Mouse (Mus musculus) kidney, embryonic 16.5 days (tissue): ENCODE data around the gene Sec14l1. TPM values are rescaled to one million over a fixed set of nuclear protein-coding genes. Genes with fewer than 3 reads are reported as not detected.

ENCODE experiments used
- ATAC-seq: fragments of 200-750 bp; cut with Nextera tagmentation; 2 replicates; pipeline ENCODE4 v1.8.0; 2017; ENCODE audit warnings: moderate TSS enrichment; ENCODE audit not compliant: low FRiP score, low TSS enrichment
- H3K27ac ChIP-seq: fragments of 300-500 bp; sonication (generic); 2 replicates; pipeline ENCODE4 v1.5.1; 2014; ENCODE audit warnings: low read length
- H3K27me3 ChIP-seq: fragments of 300-500 bp; sonication (generic); 2 replicates; pipeline ENCODE4 v1.6.1; 2014; ENCODE audit warnings: low read length, control low read depth, mixed read lengths; ENCODE audit not compliant: insufficient read depth
- H3K36me3 ChIP-seq: fragments of 300-500 bp; sonication (generic); 2 replicates; pipeline ENCODE4 v1.6.1; 2014; ENCODE audit warnings: low read length, control low read depth, mixed read lengths; ENCODE audit not compliant: insufficient read depth
- H3K4me1 ChIP-seq: fragments of 300-500 bp; sonication (generic); 2 replicates; pipeline ENCODE4 v1.6.1; 2014; ENCODE audit warnings: low read length, control low read depth, mixed read lengths; ENCODE audit not compliant: insufficient read depth
- H3K4me2 ChIP-seq: fragments of 300-500 bp; sonication (generic); replicated peaks from 2 replicates; pipeline ENCODE4 v1.6.1; 2014; ENCODE audit warnings: low read depth, low read length
- H3K4me3 ChIP-seq: fragments of 300-500 bp; sonication (generic); 2 replicates; pipeline ENCODE4 v1.5.1; 2014; ENCODE audit warnings: mild to moderate bottlenecking, low read length
- H3K9ac ChIP-seq: fragments of 300-500 bp; sonication (generic); replicated peaks from 2 replicates; pipeline ENCODE4 v1.6.1; 2014; ENCODE audit warnings: low read length
- H3K9me3 ChIP-seq: fragments of 300-500 bp; sonication (generic); 2 replicates; pipeline ENCODE4 v1.6.1; 2016; ENCODE audit warnings: low read length, control low read depth
- WGBS: fragments of 180-500 bp; shearing (Covaris S2); extraction: QIAGEN DNeasy Blood & Tissue Kit; methylation state at CpG from one replicate; pipeline ENCODE4 v1.1.7; 2014; 5-methylcytosine and 5-hydroxymethylcytosine counted together
- polyA plus RNA-seq: library from polyadenylated mRNA; unstranded; fragments of >200 nt; fragmentation: Nextera tagmentation; extraction: Ambion mirVana; gene quantifications from 2 replicates; pipeline ENCODE4 v1.2.1, GENCODE M21; 2015

The Sec14l1 gene
- polyA plus RNA-seq, 1 experiment from 2014 or later = 92.9 TPM

DNA sequence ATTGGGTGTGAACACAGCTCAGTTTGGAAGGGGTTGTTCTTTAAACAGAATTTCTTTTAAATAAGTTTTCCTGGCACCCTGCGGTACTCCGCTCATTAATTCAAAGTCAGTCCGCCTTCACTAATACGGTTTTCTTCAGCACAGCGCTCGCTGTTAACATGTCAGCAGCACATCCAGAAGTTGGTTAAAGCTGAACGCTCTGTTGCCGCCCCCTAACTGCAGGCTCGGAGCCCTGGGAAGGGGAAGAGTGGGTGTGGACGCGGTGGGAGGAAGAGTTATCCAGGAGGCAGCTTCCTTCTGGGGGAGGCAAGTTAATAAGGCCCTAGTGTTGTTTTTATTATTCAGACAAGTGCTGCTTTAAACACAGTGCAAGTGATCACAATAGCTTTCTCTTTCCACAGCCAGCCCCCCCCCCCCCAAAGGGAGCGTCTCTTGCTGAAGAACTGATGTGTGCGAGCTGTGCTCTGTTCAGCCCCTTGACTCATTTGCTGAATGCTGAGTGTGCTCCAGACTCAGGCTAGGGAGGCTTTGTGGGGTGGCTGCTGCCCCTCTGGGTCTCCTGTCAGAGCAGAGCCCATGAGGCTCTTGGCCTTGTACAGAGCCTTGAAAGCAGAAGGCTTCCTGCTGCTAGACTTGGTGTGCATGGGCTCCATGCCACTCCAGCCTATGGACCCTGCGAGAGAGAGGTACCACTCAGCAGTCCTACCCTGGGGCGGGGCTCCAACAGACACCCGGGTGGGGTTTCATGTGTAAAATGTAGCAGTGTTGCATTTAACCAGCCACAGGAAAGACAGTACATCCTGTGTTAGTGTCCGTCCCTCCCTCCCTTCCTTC lies 20.7 kb downstream of the Sec14l1 start:
- WGBS = 23% methylated on average over 17 of the region's 17 CpGs
- peak; percentile 75 for ATAC-seq

DNA sequence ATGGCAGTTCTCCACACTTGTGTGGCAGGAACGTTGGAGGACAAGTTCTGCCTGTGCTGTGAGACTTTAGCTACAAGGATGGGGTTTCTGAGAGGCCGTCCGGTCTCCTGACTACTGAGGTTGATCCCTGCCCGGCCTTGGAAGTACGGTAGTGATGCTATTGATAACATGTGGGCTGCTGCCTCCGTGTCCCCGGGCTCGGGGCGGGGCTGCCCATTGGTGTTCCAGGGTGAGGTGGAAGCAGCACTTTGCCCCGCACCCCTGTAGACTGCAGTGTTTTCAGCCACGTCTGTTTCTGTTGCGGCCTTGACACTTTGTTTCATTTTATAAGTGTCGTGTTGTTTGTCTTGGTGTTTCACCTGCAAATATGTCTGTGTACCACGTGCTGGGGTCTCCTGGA lies 21.9 kb downstream of the Sec14l1 start:
- 74% methylated on average over 14 of the region's 14 CpGs for WGBS
- H3K36me3 ChIP-seq = peaks cover 10% of the 10 kb centered on the region
- no peak overlapping the region for H3K4me2 ChIP-seq
- no peak for ATAC-seq
- peaks cover 32% of the 10 kb centered on the region for H3K4me1 ChIP-seq
- no peaks in the 10 kb centered on the region for H3K27me3 ChIP-seq
- H3K9me3 ChIP-seq = no peaks in the 10 kb centered on the region
- no peak overlapping the region for H3K4me3 ChIP-seq
- no peak overlapping the region for H3K9ac ChIP-seq
- no peak overlapping the region for H3K27ac ChIP-seq

More for the DNA sequence above, 20.7 kb downstream of the Sec14l1 start:
- Histone ChIP-seq H3K9ac (peak overlapping the region; percentile 58), H3K27me3 (no peaks in the 10 kb centered on the region), H3K36me3 (peaks cover 7% of the 10 kb centered on the region; the same call in 1 of the 2 replicates), H3K4me2 (peak overlapping the region; percentile 49), H3K4me1 (peaks cover 37% of the 10 kb centered on the region), H3K4me3 (peak overlapping the region; percentile 13; the same call in 1 of the 2 replicates), H3K27ac (peak overlapping the region; percentile 88), H3K9me3 (no peaks in the 10 kb centered on the region)

DNA sequence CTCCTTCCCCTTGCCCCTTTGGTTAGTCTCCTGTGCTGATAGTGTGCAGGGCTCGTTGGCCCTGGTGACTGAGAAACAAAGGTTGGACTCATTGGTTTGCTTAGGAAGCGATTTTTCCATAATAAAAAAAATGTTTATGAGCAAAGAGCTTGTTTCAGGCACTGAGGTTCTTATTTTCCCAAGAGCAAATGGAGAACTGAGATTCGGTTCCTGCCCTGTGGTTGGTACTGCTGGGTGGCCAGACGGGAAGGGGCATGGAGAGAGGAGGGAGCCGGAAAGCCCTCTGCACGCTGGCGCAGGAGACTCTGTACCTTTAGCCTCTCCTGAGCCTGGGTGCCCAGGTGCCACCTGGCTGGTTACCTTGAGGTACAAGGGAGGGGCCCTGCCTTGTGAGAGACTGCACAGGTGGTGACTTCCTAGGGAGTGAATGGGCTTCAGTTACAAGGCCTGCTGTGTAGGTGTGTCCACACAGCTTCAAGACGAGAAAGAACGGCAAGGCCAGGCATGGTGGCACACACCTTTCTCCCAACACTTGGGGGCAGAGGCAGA lies 23.3 kb downstream of the Sec14l1 start:
- 90% methylated on average over 9 of the region's 9 CpGs for WGBS

DNA sequence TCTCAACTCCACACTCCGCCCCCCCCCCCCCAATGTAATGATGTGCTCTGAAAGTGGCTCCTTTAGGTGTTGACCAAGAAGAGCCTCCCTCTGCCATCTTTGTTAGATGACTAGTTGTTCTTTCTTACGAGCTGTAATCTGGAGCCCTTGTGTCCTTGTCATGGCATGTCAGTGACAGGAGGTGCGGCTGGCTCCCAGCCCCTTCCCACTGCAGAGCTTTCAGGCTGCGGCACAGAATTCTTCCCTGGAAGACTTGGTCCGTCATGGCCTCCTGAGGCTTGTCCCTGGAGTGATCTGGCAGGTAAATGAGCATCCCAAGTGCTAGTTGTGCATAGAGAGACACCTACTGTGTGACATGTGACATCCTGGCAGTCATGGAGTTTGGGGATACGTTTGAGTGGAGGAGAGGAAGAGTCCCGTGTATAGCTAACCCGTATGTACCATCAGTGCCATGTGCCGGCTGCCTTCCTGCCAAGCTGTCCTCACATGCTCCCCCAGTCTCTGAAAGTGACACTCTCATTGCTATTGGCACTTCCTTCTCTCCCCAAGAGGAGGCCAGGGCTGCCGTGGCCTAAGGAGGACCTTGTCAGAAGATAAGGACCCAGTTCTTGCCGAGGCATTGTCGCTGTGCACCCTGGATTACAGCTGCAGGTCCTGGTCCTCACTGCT lies 24.0 kb downstream of the Sec14l1 start:
- no peak overlapping the region for H3K4me3 ChIP-seq
- H3K9ac ChIP-seq = no peak overlapping the region
- H3K4me2 ChIP-seq = no peak overlapping the region
- peaks cover 28% of the 10 kb centered on the region for H3K4me1 ChIP-seq
- 93% methylated on average over 12 of the region's 12 CpGs for WGBS
- no peaks in the 10 kb centered on the region for H3K27me3 ChIP-seq
- no peaks in the 10 kb centered on the region for H3K9me3 ChIP-seq
- peaks cover 24% of the 10 kb centered on the region for H3K36me3 ChIP-seq
- no peak for ATAC-seq
- H3K27ac ChIP-seq = no peak overlapping the region

More for the DNA sequence above, 23.3 kb downstream of the Sec14l1 start:
- H3K27me3 ChIP-seq = no peaks in the 10 kb centered on the region
- ATAC-seq = no peak
- no peak overlapping the region for H3K9ac ChIP-seq
- H3K4me2 ChIP-seq = no peak overlapping the region
- H3K9me3 ChIP-seq = no peaks in the 10 kb centered on the region
- H3K27ac ChIP-seq = no peak overlapping the region
- H3K4me1 ChIP-seq = peaks cover 28% of the 10 kb centered on the region
- H3K36me3 ChIP-seq = peaks cover 18% of the 10 kb centered on the region
- H3K4me3 ChIP-seq = no peak overlapping the region

GRCm38 (mm10) chr11:117141376-117142001 lies 26.5 kb downstream of the Sec14l1 start:
- Histone ChIP-seq H3K9ac (no peak overlapping the region), H3K9me3 (no peaks in the 10 kb centered on the region), H3K36me3 (peaks cover 48% of the 10 kb centered on the region), H3K27ac (no peak overlapping the region), H3K4me3 (no peak overlapping the region), H3K4me2 (no peak overlapping the region), H3K27me3 (no peaks in the 10 kb centered on the region), H3K4me1 (peaks cover 7% of the 10 kb centered on the region)
- ATAC-seq = no peak
- WGBS = 82% methylated on average over 18 of the region's 18 CpGs

GRCm38 (mm10) chr11:117142507-117142906 lies 27.5 kb downstream of the Sec14l1 start:
- peaks cover 58% of the 10 kb centered on the region for H3K36me3 ChIP-seq
- H3K4me3 ChIP-seq = no peak overlapping the region
- no peak overlapping the region for H3K9ac ChIP-seq
- no peak overlapping the region for H3K4me2 ChIP-seq
- no peaks in the 10 kb centered on the region for H3K27me3 ChIP-seq
- ATAC-seq = no peak
- no peaks in the 10 kb centered on the region for H3K4me1 ChIP-seq
- H3K9me3 ChIP-seq = no peaks in the 10 kb centered on the region
- no peak overlapping the region for H3K27ac ChIP-seq
- 69% methylated on average over 4 of the region's 4 CpGs for WGBS

- no peak overlapping the region for H3K9ac ChIP-seq
- no peaks in the 10 kb centered on the region for H3K4me1 ChIP-seq
- H3K27me3 ChIP-seq = no peaks in the 10 kb centered on the region
- H3K36me3 ChIP-seq = peaks cover 84% of the 10 kb centered on the region
- H3K9me3 ChIP-seq = no peaks in the 10 kb centered on the region
- ATAC-seq = no peak
- 91% methylated on average over 14 of the region's 14 CpGs for WGBS
- no peak overlapping the region for H3K4me2 ChIP-seq
- H3K4me3 ChIP-seq = no peak overlapping the region
- no peak overlapping the region for H3K27ac ChIP-seq
Measured at GRCm38 (mm10) chr11:117145451-117146117, 30.6 kb downstream of the Sec14l1 start.

DNA sequence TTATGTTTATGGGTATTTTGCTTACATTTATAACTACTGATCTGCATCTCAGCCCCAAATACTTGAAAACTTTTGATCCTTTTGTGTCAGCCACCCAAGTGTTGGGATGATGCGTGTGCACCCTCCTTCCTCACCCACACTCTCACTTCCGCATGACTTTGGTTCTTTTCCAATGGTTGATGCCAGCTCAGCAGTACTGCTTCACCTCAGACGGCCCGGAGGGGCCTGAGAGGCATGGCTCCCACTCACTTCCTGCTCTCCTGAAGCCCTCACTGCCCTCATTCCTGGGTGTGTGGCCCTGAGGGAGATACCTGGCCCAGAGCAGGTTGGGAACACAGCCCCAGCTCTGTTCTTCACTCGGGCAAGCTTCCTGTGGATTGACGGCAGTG lies 31.1 kb downstream of the Sec14l1 start:
- WGBS = 89% methylated on average over 6 of the region's 6 CpGs
- no peak overlapping the region for H3K27ac ChIP-seq

DNA sequence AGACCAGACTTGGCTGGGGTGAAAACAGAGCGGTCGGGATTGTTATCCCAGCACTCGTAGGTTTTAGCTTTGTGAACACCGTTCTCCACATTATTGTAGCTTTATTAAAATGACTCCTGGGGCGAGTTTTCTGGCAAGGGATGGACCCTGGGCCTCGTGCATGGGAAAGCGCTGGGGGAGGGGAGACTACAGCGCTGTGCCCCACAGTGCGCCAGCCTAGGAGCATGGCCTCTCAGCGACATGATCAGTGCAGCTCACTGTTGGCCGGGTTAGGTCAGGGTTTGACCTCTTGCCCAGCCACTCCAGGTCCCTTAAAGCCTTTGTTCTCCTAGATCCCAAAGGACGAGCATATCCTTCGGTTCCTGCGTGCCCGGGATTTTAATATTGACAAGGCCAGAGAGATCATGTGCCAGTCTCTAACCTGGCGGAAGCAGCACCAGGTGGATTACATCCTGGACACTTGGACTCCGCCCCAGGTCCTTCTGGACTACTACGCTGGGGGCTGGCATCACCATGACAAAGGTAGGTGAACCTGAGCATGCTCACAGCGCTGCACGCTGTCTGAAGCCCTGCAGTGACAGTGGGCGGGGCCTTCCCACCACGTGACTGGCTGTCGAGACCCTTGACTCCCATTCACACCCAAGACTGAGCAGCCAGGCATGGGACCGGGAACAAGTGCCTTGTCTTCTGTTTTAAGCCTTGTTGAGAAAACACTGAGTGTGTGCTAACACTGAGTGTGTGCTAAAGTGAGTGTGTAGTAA lies 32.0 kb downstream of the Sec14l1 start:
- Histone ChIP-seq H3K9me3 (no peaks in the 10 kb centered on the region), H3K27ac (no peak overlapping the region), H3K9ac (no peak overlapping the region), H3K4me2 (no peak overlapping the region), H3K36me3 (peaks cover 87% of the 10 kb centered on the region), H3K27me3 (no peaks in the 10 kb centered on the region), H3K4me1 (no peaks in the 10 kb centered on the region), H3K4me3 (no peak overlapping the region)
- peak; percentile 66; the same call in 1 of the 2 replicates for ATAC-seq
- whole genome bisulfite sequencing = 67% methylated on average over 24 of the region's 24 CpGs

More for the DNA sequence above, 31.1 kb downstream of the Sec14l1 start:
- H3K4me2 ChIP-seq = no peak overlapping the region
- H3K4me3 ChIP-seq = no peak overlapping the region
- H3K9me3 ChIP-seq = no peaks in the 10 kb centered on the region
- no peak for ATAC-seq
- H3K36me3 ChIP-seq = peaks cover 89% of the 10 kb centered on the region
- no peak overlapping the region for H3K9ac ChIP-seq
- H3K27me3 ChIP-seq = no peaks in the 10 kb centered on the region
- no peaks in the 10 kb centered on the region for H3K4me1 ChIP-seq
